Mouse (Mus musculus): ENCODE data around the gene Asic2.

Asic2 gene

GRCm38 (mm10) chr11:81968401-81968881, at the start of gene Asic2:
Gene Asic2 (minus strand): TSS chr11:81968457.
- no peak for DNase-seq

- DNase-seq = no peak
These were observed 48.0 kb upstream of the Asic2 start for GRCm38 (mm10) chr11:82016181-82016780.

DNA sequence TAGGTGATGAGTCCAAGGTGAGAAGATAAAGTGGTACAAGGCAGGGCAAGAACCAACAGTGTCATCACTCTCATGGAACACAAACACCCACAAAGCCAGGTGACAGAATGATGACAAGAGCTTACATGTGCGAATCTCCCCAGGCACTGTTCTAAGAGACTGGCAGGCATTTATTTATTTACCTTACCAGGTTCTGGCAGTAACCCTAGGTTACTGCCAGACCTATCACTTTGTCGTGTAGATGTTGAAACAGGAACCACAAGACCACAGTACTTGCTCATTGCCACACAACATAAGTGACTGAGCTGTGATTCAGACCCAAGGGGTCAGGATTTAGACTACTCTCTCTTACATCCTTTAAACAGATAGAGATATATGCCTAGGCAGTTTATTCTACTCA, 46.8 kb upstream of the Asic2 start:
- DNase-seq = no peak

GRCm38 (mm10) chr11:82013756-82014155, 45.5 kb upstream of the Asic2 start:
- no peak for DNase-seq

- no peak for DNase-seq
These were observed 43.3 kb upstream of the Asic2 start for GRCm38 (mm10) chr11:82011411-82012193.

- no peak for DNase-seq
These were observed 41.9 kb upstream of the Asic2 start for GRCm38 (mm10) chr11:82010115-82010514.

DNA sequence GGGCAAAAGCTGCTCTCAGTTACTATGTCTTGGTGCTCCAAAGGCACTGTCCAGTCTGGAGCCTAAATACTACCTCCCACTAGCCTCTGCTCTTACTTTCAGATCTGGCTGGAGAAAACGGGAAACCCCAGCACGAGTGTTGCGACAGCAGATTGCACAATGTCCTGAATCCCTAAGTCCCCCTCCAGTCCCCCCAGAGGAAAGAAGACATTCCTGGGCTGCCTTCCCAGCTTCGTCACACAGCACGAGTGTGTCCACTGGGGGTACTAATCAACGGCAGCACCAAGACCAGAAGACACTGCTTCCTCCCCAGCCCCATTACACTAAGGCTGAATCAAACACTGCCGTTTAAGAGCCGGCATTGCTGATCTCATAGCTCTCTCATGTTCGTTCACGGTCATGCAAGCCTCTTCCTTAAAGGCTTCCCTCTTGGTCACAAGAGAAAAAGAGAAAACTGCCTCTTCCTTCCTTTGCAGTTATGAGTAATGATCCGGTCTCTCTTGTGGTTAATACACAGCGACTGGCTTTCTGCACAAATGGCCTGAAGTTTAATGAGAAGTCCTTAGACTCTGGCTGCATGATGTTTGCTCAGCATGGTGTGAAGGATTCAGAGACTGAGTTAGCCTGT, 38.7 kb upstream of the Asic2 start:
- DNase-seq = peak in 1 of 2 experiments; percentile 18

GRCm38 (mm10) chr11:82004810-82005209, 36.6 kb upstream of the Asic2 start:
- DNase-seq = no peak

DNA sequence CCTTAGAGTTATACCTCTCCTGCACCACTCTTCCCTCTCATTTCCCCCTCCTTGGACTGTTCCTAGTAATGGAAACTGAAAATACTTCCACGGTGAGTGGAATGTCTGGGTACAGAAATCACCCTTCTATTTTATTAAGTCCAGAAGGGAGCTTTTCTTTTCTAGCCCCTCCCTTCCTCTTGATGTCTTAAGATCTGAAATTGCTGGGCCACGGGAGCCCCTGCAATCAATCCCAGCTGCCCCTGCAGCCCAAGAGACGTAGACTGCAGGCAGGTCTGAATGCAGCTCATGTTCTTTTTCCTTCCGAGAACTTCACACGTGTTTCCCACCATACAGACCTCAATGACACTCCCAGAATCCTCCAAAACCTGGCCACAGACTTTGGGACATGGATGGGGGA, 32.3 kb upstream of the Asic2 start:
- no peak for DNase-seq

DNA sequence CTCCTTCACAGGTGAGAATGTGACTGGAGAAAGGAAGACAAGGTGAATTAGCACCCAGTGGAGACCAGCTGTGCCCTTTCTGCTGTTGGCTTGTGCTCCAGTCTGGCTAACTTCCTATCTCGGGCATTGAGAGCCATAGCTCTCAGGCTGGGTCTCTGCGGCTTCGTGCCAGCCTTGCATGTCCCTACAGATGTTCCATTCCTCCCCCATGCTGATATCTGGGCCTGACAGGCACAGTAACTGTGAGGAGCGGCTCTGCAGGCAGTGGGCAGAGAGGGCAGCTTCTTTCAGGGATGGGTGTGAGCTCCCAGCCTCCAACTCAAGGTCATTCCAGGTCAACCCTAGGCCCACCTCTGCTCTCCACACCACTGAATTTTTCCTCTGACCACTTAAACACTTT, 31.2 kb upstream of the Asic2 start:
- DNase-seq = no peak

GRCm38 (mm10) chr11:81998646-81999045, 30.4 kb upstream of the Asic2 start:
- DNase-seq = no peak

DNA sequence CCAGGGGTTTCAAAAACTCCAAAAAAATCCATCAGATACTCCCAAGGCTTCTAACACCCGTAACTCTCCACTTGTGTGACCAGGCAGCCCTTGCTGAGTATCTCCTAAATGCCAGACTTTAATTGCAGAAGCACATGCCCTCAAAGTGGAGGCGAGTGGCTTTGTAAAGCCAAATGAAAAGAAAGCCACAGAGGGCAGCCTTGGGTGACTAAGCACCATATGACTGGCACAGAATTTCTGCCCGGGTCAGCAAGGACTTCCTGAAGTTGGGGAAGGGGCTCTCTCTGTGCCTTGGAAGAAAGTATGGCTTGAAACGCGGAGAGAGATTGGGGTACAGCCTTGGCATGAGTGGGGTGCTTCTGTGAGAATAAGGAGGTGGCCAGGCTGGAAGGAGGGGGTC, 28.8 kb upstream of the Asic2 start:
- no peak for DNase-seq

GRCm38 (mm10) chr11:81996172-81996841, 28.1 kb upstream of the Asic2 start:
- peak; percentile 23 to 62 for DNase-seq

GRCm38 (mm10) chr11:81983146-81983545, 14.9 kb upstream of the Asic2 start:
- DNase-seq = peak in 1 of 2 experiments; percentile 55

DNA sequence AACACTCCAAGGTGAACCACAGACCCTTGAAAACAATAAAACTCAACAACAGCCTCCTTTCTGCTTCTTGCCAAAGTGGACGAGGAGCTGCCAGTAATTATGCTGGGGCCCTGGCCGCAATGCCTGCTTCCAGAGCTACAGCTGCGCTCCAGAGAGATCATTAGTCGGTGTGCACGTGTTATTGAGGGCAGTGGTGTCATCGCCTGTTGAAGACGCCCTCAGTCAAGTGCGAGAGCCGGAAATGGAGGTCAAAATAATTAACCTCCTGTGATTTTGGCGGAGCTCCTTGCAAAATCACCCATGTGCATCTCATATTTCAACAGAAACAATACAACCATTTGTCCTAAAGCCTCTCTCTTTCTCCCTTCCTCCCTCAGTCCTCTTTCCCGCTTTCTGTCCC, 13.9 kb upstream of the Asic2 start:
- DNase-seq = no peak

DNA sequence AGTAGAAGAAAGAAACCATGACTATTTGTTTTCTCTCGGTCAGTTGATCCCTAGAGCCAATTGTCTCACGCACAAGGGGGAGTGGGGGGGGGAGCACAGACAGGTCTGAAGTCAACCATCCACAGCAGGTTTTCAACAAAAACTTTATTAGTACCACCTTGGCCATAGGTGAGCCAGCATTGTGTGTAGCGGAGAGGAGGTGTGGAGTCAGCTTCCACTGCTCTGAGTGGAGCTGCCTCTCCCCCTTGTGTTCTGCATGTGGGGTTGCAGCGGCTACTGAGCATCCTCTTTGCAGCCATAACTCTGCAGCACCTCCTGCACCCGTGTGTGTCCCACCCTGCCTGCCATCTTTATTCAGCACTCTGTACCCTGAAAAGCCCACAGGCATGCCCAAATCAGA, 6.3 kb upstream of the Asic2 start:
- DNase-seq = peak in 1 of 2 experiments; percentile 11

DNA sequence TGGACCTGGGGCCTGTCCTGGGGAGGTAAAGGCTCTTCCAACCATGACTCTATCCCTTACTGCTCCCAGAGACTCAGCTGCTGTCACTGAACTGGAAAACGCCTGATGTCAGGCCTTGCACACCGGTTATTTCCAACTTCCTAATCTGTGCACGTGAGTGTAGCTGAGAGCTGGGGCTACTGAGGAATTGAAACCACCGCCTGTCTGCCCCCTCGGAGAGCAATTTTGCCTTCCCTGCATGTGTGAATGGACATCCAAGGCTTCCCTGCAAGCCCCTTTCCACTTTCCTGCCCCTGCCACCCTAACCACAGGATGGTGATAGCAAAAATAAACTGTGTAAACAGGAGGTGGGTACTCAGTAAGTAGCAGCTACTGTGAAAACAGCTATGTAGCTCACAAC, 5.4 kb upstream of the Asic2 start:
- peak; percentile 21 to 25 for DNase-seq

DNA sequence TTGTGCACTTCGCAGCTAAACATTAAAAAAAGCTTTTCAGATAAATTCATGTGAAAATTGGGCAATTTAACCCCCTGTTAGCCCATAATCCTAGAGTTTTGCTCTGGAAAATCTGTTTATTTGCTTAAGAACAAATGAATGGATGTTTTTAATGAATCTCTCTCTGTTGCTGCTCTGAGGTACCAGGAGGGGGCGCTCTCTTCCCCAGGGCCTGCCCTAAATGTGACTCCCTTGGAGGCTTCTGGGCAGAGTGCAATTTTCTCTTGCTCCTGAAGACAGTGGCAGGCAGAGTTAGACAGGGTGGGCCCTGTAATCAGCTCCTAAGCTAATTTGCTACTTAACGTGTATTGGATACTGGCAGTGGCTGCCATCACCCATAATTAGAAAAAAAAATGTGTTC, 3.8 kb upstream of the Asic2 start:
- no peak for DNase-seq

- DNase-seq = no peak
These were observed 1.5 kb downstream of the Asic2 start for GRCm38 (mm10) chr11:81966626-81967289.

DNA sequence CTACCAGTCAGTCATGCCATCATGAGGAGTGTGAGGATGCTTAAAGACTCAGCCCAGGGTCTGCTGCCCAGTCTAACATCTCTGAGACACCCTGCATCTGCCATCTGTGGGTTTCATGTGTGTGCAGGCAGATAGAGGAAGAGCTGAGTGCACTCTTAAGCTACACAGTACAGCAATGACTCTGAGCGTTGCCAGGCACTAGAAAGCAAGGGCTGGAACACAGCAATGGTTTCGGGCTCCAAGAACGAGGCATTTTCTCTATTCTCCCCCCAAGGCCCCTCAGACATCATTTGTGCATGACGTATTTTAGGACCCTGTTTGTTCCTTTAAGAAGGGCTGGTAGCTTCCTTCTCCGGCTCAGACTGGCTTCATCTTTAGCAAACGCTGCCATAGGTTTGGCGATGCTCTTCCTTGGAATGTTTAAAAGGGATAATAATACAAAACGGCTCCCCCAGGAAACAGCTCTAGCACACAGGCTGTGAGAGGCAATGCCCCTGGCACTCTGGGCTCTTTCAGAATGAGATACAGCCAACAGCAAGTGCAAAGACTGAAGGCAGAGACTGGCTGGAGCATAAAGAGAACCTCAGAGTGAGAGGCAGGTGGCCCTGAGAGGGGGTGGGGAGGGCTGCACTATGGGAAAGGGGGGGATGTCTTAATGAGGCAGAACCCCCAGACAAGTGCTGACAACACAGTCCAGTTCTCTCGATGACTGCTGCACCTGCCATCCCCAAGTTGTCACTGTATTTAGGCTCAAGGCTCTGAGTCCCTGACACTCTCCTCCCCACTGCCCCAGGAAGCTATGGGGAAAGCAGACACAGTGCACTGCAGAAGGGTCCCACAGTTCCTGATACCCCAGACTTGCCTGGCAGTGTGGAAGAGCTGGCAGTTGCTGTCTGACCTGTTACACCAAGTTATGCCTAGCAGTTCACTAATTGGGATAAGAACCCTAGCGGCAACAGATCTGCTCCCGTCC, 2.3 kb downstream of the Asic2 start:
- DNase-seq = no peak

DNA sequence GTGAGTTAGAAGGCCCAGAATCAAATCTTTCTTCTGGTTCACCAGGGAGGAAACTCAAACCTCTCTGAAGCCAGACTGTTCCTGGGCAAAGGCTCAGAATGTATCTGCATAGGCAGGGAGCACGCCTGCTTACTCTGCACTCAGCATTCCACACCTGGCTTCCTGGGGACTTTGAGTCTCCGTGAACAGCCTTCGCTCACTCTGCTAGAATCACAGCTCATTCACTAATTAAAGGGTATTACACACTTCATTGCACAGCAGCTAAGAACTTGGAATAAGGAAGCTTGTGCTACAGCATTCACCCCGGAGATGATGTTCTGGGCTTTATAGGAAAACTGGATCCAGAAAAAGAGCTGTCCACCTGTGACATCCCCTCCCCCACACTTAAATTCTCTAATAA, 3.7 kb downstream of the Asic2 start:
- no peak for DNase-seq

GRCm38 (mm10) chr11:81954398-81954797, 13.9 kb downstream of the Asic2 start:
- DNase-seq = peak in 1 of 2 experiments; percentile 3

Data from spleen, adult 18-20 months (tissue).